Mouse (Mus musculus) G1E (cell line): ENCODE measurements around the gene Trim40.

Source experiments
- CTCF ChIP-seq: IDR thresholded peaks from 2 replicates; pipeline ENCODE4 v1.5.1; 2012; ENCODE audit warnings: low read depth, low read length, inconsistent platforms, mixed read lengths
- TAL1 ChIP-seq: conservative IDR thresholded peaks from 2 replicates; pipeline ENCODE4 v1.6.1; 2012; ENCODE audit warnings: low read depth, low read length, inconsistent platforms, mixed read lengths

DNA sequence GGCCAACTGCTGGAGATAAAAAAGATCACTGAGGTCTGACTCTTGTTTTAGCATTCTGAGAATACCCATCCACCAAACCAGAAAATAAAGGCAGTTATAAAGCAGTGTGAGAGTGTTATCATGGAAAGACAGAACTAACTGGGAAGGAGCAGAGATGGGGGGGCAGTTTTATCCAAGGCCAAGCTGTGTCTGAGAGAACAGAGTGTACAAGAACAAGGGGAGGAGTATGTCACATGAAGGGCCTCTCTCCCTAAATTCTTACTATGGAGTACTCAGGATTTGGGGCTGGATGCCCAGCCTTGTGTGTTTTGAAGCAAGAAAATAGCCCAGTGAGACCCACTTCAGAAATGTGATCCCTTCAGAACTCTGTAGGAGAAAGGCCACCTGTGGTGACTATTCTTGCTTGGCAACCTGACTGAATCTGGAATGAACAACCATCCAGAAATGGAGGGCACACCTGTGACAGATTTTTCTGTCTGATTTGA lies 48.9 kb downstream of the Trim40 start:
- TF ChIP-seq CTCF (no peak), TAL1 (no peak)
